Mouse (Mus musculus) bone marrow, adult 2 months (tissue): ENCODE data around the gene Aff1.

ENCODE experiments used
- CTCF ChIP-seq: fragments of 200-500 bp; IDR thresholded peaks from 2 replicates; pipeline ENCODE4 v1.5.1; 2011; ENCODE audit warnings: low read length, control low read depth; ENCODE audit not compliant: control insufficient read depth, insufficient read depth
- POLR2A ChIP-seq: fragments of 200-500 bp; IDR thresholded peaks from 2 replicates; pipeline ENCODE4 v1.6.1; 2011; ENCODE audit warnings: low read depth, mild to moderate bottlenecking, control low read depth, low read length, borderline replicate concordance; ENCODE audit not compliant: control insufficient read depth

GRCm38 (mm10) chr5:103765356-103765755 is 73.2 kb downstream of the Aff1 start:
- no peak for TF ChIP-seq POLR2A
- TF ChIP-seq CTCF, result no peak
